Mouse (Mus musculus) lung, embryonic 16.5 days (tissue): ENCODE results near the gene Slc9a4. TPM values are rescaled to one million over a fixed set of nuclear protein-coding genes. Genes with fewer than 3 reads are reported as not detected.

Source experiments
- ATAC-seq: fragments of 200-750 bp; cut with Nextera tagmentation; 2 replicates; pipeline ENCODE4 v1.8.0; 2017; ENCODE audit warnings: low read depth, mild to moderate bottlenecking, moderate library complexity
- H3K27ac ChIP-seq: fragments of 300-500 bp; sonication (generic); 2 replicates; pipeline ENCODE4 v1.5.1; 2014; ENCODE audit warnings: mild to moderate bottlenecking, control low read depth, low read length
- H3K27me3 ChIP-seq: fragments of 300-500 bp; sonication (generic); 2 replicates; pipeline ENCODE4 v1.6.1; 2014; ENCODE audit warnings: low read depth, low read length, mixed read lengths; ENCODE audit not compliant: control insufficient read depth, insufficient read depth
- H3K36me3 ChIP-seq: fragments of 300-500 bp; sonication (generic); 2 replicates; pipeline ENCODE4 v1.6.1; 2014; ENCODE audit warnings: low read length; ENCODE audit not compliant: control insufficient read depth, insufficient read depth
- H3K4me1 ChIP-seq: fragments of 300-500 bp; sonication (generic); replicated peaks from 2 replicates; pipeline ENCODE4 v1.6.1; 2014; ENCODE audit warnings: low read length, mixed read lengths; ENCODE audit not compliant: control insufficient read depth, insufficient read depth
- H3K4me2 ChIP-seq: fragments of 300-500 bp; sonication (generic); 2 replicates; pipeline ENCODE4 v1.6.1; 2014; ENCODE audit warnings: low read depth, low read length, control low read depth
- H3K4me3 ChIP-seq: fragments of 300-500 bp; sonication (generic); 2 replicates; pipeline ENCODE4 v1.5.1; 2014; ENCODE audit warnings: mild to moderate bottlenecking, low read length, control low read depth
- H3K9ac ChIP-seq: fragments of 300-500 bp; sonication (generic); 2 replicates; pipeline ENCODE4 v1.6.1; 2014; ENCODE audit warnings: low read length, control low read depth
- H3K9me3 ChIP-seq: fragments of 300-500 bp; sonication (generic); 2 replicates; pipeline ENCODE4 v1.6.1; 2016; ENCODE audit warnings: low read length; ENCODE audit not compliant: control insufficient read depth
- WGBS: fragments of 180-500 bp; shearing (Covaris S2); extraction: QIAGEN DNeasy Blood & Tissue Kit; methylation state at CpG from one replicate; pipeline ENCODE4 v1.1.7; 2014; 5-methylcytosine and 5-hydroxymethylcytosine counted together
- polyA plus RNA-seq: library from polyadenylated mRNA; unstranded; fragments of >200 nt; fragmentation: Nextera tagmentation; extraction: Ambion mirVana; gene quantifications from 2 replicates; pipeline ENCODE4 v1.2.1, GENCODE M21; 2015

Gene Slc9a4
- polyA plus RNA-seq, result not detected in 2 replicates

GRCm38 (mm10) chr1:40579784-40580183, at the start of gene Slc9a4:
Gene Slc9a4, plus strand, starts transcription at chr1:40580081.
- H3K4me2 ChIP-seq, result no peak within 1 kb of the TSS
- no peak within 1 kb of the TSS for H3K27ac ChIP-seq
- 8% methylated on average over 7 of the region's 7 CpGs for WGBS
- H3K4me1 ChIP-seq, result no peaks in the 10 kb centered on the region
- no peak for ATAC-seq
- H3K9me3 ChIP-seq, result no peaks in the 10 kb centered on the region
- no peaks in the 10 kb centered on the region for H3K27me3 ChIP-seq
- H3K4me3 ChIP-seq, result no peak within 1 kb of the TSS
- no peak within 1 kb of the TSS for H3K9ac ChIP-seq
- no peaks in the 10 kb centered on the region for H3K36me3 ChIP-seq

GRCm38 (mm10) chr1:40537577-40537976, 42.3 kb upstream of the Slc9a4 start:
- no peaks in the 10 kb centered on the region for H3K27me3 ChIP-seq
- 69% methylated on average over 5 of the region's 5 CpGs for WGBS
- H3K27ac ChIP-seq, result no peak overlapping the region
- no peak overlapping the region for H3K9ac ChIP-seq
- no peak overlapping the region for H3K4me3 ChIP-seq
- H3K36me3 ChIP-seq, result no peaks in the 10 kb centered on the region
- no peak overlapping the region for H3K4me2 ChIP-seq
- no peaks in the 10 kb centered on the region for H3K9me3 ChIP-seq
- ATAC-seq, result no peak
- H3K4me1 ChIP-seq, result no peaks in the 10 kb centered on the region

- ATAC-seq, result no peak
- WGBS, result 0% methylated on average over 2 of the region's 2 CpGs
Observed at GRCm38 (mm10) chr1:40544650-40545049, 35.2 kb upstream of the Slc9a4 start.

DNA sequence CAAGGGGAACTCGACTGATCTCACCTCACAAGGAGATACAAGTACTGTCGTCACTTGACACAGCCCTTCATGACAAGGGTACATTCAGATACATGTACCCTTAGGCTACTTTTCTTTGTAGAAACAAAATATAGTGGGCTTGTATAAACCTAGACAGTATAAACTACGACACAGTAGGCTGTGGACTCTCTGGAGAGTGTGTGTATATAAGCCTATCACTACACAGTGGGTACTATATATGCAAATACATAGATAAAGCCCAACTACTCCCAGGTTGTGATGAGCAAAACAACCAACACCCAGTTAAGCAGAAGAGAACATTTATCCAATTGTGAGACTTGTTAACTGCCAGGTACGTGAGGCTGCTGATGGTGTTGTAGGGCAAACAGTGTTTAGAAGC, 33.2 kb upstream of the Slc9a4 start:
- Histone ChIP-seq H3K9ac (no peak overlapping the region), H3K27ac (no peak overlapping the region), H3K36me3 (no peaks in the 10 kb centered on the region), H3K9me3 (no peaks in the 10 kb centered on the region), H3K4me1 (no peaks in the 10 kb centered on the region), H3K4me3 (no peak overlapping the region), H3K4me2 (no peak overlapping the region), H3K27me3 (no peaks in the 10 kb centered on the region)
- ATAC-seq, result no peak
- WGBS, result 64% methylated on average over 4 of the region's 4 CpGs

More at GRCm38 (mm10) chr1:40544650-40545049, 35.2 kb upstream of the Slc9a4 start:
- no peaks in the 10 kb centered on the region for H3K27me3 ChIP-seq
- H3K4me2 ChIP-seq, result no peak overlapping the region
- H3K9ac ChIP-seq, result no peak overlapping the region
- H3K9me3 ChIP-seq, result no peaks in the 10 kb centered on the region
- no peak overlapping the region for H3K27ac ChIP-seq
- no peaks in the 10 kb centered on the region for H3K36me3 ChIP-seq
- H3K4me3 ChIP-seq, result no peak overlapping the region
- H3K4me1 ChIP-seq, result no peaks in the 10 kb centered on the region

GRCm38 (mm10) chr1:40547064-40547572, 32.8 kb upstream of the Slc9a4 start:
- H3K4me1 ChIP-seq, result no peaks in the 10 kb centered on the region
- no peak overlapping the region for H3K9ac ChIP-seq
- no peaks in the 10 kb centered on the region for H3K27me3 ChIP-seq
- H3K36me3 ChIP-seq, result no peaks in the 10 kb centered on the region
- no peak overlapping the region for H3K4me3 ChIP-seq
- WGBS, result 67% methylated on average over 11 of the region's 11 CpGs
- no peak for ATAC-seq
- no peak overlapping the region for H3K27ac ChIP-seq
- H3K9me3 ChIP-seq, result no peaks in the 10 kb centered on the region
- H3K4me2 ChIP-seq, result no peak overlapping the region

DNA sequence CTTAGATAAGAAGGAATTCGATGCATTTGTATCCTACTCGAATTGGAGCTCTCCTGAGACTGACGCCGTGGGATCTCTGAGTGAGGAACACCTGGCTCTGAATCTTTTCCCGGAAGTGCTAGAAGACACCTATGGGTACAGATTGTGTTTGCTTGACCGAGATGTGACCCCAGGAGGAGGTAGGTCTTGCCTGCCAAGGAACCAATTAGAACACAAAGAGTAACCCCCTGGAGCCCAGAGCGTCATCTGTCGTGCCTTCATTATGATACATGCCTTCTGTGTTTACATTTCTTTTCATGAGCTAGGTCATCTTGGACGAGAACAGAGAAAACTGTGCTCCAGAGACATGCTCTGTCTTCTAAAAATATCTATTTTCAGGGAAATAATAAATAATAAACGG, 32.1 kb upstream of the Slc9a4 start:
- Histone ChIP-seq H3K36me3 (no peaks in the 10 kb centered on the region), H3K4me3 (no peak overlapping the region), H3K27ac (no peak overlapping the region), H3K9ac (no peak overlapping the region), H3K4me1 (no peaks in the 10 kb centered on the region), H3K4me2 (no peak overlapping the region), H3K9me3 (no peaks in the 10 kb centered on the region), H3K27me3 (no peaks in the 10 kb centered on the region)
- no peak for ATAC-seq
- 31% methylated on average over 10 of the region's 10 CpGs for WGBS

GRCm38 (mm10) chr1:40569374-40569773, 10.5 kb upstream of the Slc9a4 start:
- Histone ChIP-seq H3K27me3 (no peaks in the 10 kb centered on the region), H3K4me2 (no peak overlapping the region), H3K27ac (no peak overlapping the region), H3K4me3 (no peak overlapping the region), H3K36me3 (no peaks in the 10 kb centered on the region), H3K4me1 (no peaks in the 10 kb centered on the region), H3K9ac (no peak overlapping the region), H3K9me3 (no peaks in the 10 kb centered on the region)
- 64% methylated on average over 4 of the region's 4 CpGs for WGBS
- ATAC-seq, result no peak

GRCm38 (mm10) chr1:40580269-40580668, 388 bp downstream of the Slc9a4 start:
- Histone ChIP-seq H3K27me3 (no peaks in the 10 kb centered on the region), H3K9me3 (no peaks in the 10 kb centered on the region), H3K9ac (no peak overlapping the region), H3K4me2 (no peak overlapping the region), H3K4me3 (no peak overlapping the region), H3K36me3 (no peaks in the 10 kb centered on the region), H3K27ac (no peak overlapping the region), H3K4me1 (no peaks in the 10 kb centered on the region)
- WGBS, result 61% methylated on average over 14 of the region's 14 CpGs
- no peak for ATAC-seq

GRCm38 (mm10) chr1:40586776-40587175, 6.9 kb downstream of the Slc9a4 start:
- H3K9me3 ChIP-seq, result no peaks in the 10 kb centered on the region
- 83% methylated on average over 5 of the region's 5 CpGs for WGBS
- no peak overlapping the region for H3K4me3 ChIP-seq
- H3K27ac ChIP-seq, result no peak overlapping the region
- H3K9ac ChIP-seq, result no peak overlapping the region
- H3K4me1 ChIP-seq, result no peaks in the 10 kb centered on the region
- no peak overlapping the region for H3K4me2 ChIP-seq
- no peaks in the 10 kb centered on the region for H3K36me3 ChIP-seq
- no peak for ATAC-seq
- no peaks in the 10 kb centered on the region for H3K27me3 ChIP-seq

- no peak for ATAC-seq
- 72% methylated on average over 4 of the region's 4 CpGs for WGBS
- H3K4me3 ChIP-seq, result no peak overlapping the region
- no peaks in the 10 kb centered on the region for H3K36me3 ChIP-seq
- H3K9me3 ChIP-seq, result no peaks in the 10 kb centered on the region
- H3K4me1 ChIP-seq, result no peaks in the 10 kb centered on the region
- H3K4me2 ChIP-seq, result no peak overlapping the region
- H3K27ac ChIP-seq, result no peak overlapping the region
- H3K27me3 ChIP-seq, result no peaks in the 10 kb centered on the region
- H3K9ac ChIP-seq, result no peak overlapping the region
Observed at GRCm38 (mm10) chr1:40590931-40591330, 11.1 kb downstream of the Slc9a4 start.
